Mouse (Mus musculus) right cerebral cortex, postnatal 25 days (tissue): Measurements from ENCODE around the gene Olfml1.

ENCODE experiments used
- DNase-seq: peaks from one replicate; pipeline ENCODE4 v3.0.0; 2022

Olfml1 gene

GRCm38 (mm10) chr7:107595426-107595825 lies 28.2 kb downstream of the Olfml1 start:
- DNase-seq = no peak

GRCm38 (mm10) chr7:107596753-107597152 lies 29.5 kb downstream of the Olfml1 start:
- no peak for DNase-seq

GRCm38 (mm10) chr7:107597956-107598355 lies 30.7 kb downstream of the Olfml1 start:
- DNase-seq = no peak

GRCm38 (mm10) chr7:107600651-107601050 lies 33.4 kb downstream of the Olfml1 start:
- DNase-seq = no peak

DNA sequence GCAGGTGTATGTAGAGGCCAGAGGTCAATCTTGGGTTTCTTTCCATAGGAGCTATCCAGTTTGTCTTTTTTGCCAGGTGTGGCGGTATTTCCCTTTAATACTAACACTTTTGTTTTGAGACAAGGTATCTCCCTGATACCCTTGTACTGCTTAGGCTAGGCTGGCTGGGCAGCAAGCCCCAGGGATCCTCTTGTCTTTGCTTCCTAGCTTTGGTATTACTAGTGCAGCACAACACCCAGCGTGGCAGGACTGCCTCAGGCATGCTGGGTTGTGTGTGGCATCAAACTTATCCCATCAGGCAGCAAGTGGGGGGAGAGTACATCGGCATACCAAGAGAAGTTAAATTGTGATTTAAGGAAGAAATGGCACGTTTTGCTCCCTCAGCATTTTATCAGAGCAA lies 35.3 kb downstream of the Olfml1 start:
- DNase-seq = no peak

GRCm38 (mm10) chr7:107602913-107603312 lies 35.7 kb downstream of the Olfml1 start:
- DNase-seq = no peak

- no peak for DNase-seq
Observed at GRCm38 (mm10) chr7:107607766-107608165, 40.5 kb downstream of the Olfml1 start.

DNA sequence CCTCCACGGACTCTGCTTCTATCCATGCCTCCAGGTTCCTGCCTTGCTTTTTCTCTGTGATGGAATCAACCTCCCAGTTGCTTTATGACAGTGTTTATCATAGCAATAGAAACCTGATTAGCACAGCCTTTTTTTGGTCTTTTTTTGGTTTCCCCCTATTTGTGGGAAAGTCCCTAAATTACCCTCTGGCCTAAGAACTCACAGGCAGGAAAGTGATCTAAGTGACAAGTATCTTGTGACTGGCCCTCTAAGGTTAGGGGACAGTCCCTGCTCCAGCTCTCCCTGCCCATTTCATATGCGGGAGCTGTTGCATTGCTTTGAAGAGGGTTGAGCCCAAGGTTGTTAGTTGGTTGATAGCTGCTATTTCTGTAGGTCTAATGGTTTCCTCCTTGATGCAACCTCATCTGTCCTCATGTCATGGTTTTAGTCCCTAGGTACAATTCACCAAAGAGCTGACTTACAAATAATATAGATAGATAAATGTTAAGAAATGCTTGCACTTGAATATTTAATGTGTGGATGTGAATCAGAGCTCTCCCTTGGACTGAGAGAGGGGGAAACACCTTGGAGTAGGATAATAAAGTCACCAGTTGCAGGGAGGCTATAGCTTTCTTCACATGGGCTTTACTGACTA lies 42.5 kb downstream of the Olfml1 start:
- no peak for DNase-seq

GRCm38 (mm10) chr7:107610880-107611279 lies 43.6 kb downstream of the Olfml1 start:
- no peak for DNase-seq

DNA sequence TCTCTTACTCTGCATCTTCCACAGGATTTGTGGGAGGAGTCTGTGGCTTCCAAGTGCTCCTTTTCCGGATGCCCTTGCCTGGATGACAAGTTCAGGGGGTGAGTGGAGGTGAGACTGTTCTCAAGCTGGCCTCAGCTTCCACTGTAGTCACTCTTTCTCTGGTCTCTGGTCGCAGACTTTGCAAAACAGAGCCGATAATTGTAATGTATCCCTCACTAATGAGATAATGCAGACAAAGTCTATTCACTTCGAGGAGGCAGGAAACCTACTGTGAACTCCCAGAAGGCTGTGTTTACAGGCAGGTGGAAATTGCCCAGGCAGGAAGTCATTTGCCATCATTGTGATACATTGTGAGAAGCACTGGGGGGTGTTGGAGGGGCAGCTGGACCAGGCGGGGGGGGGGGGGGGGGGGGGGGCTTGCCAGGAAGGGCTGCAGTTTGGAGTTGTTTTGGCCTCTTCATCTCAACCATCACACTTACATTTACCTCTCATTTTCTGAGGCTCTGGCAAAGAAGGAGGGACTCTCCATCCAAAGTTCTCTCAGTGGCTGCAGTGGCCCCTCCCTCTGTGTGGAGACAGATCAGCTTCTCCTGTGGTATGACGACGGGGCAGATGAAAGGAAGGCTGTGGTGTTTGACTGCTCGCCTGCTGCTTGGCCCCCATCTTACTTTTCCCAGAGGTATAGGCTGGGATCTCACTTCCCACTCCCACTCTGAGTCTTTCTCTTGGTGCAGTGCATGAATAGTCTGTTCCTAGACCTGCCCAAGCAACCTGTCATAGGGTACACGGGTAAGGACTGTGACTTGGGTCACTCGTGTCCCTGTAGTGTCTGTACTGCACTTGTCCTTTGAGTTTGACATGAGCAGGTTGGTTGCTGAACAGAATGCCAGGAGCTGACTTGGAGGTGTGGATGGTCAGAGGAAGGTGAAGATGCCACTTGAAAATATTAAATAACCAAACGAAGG lies 51.1 kb downstream of the Olfml1 start:
- DNase-seq = no peak

- no peak for DNase-seq
Observed at GRCm38 (mm10) chr7:107619225-107619624, 52.0 kb downstream of the Olfml1 start.

GRCm38 (mm10) chr7:107620137-107620536 lies 52.9 kb downstream of the Olfml1 start:
- no peak for DNase-seq

DNA sequence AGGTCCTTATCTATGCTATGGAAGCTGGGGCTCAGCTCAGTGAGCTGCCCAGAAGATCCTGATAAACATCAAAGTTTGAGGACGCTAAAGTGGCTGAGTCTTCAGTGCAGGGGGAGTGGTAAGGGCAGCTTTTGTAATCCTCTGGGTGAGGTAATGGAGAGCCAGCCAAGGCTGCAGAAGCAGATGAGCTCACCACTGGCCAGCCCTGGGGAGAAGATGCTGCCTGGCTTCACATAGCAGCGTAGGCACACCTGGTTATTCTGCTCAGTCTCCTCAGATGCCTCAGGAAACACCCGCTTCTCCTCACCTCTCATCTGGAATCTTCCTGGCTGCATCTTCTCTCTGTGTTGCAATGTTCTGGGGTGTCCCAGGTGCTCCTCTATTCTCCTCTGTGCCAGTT lies 57.2 kb downstream of the Olfml1 start:
- no peak for DNase-seq

DNA sequence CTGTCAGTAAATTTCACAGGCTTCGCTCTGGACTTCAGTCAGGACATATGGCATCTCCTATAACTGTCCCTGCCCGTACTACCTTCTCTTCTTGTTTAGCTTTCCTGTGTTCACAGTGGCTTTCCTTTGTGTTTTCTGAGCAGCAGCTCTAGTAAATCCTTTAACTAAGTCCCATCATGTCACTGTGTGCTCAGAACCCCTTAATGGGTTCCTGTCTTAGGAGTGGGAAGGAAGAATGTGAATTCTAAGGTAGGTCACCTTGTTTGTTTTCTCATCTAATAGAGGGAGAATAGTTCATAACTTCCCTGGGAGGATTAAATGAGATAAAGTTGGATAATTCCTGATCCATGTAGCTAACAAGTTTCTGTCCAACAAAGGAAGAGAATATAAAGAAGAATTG lies 57.8 kb downstream of the Olfml1 start, which contains the start of gene 5330417H12Rik:
TSS of gene 5330417H12Rik (minus strand) at position 101 of the 400 bp plus-strand sequence.
- DNase-seq = no peak

DNA sequence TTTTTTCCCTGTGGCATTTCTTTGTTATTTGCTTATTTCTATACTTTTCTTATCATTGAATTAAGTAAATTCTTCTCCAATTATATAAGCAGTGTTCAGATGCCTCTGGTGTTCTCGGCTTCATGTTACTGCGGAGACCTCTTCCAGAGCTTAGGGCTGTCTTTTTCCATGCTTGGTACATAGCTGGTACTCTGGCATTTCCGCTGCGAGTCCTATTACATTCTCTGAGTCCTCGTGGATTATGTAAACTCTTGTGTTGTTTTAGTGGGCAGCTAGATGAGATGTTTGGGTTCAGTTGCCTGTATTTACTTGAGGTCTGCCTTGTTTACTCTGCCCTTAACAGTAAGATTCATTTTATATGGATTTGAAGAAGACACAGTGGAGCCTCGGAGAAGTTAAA lies 58.5 kb downstream of the Olfml1 start:
- DNase-seq = no peak

- DNase-seq = no peak
Observed at GRCm38 (mm10) chr7:107628383-107628782, 61.1 kb downstream of the Olfml1 start.

GRCm38 (mm10) chr7:107633201-107633600 lies 66.0 kb downstream of the Olfml1 start:
- no peak for DNase-seq

DNA sequence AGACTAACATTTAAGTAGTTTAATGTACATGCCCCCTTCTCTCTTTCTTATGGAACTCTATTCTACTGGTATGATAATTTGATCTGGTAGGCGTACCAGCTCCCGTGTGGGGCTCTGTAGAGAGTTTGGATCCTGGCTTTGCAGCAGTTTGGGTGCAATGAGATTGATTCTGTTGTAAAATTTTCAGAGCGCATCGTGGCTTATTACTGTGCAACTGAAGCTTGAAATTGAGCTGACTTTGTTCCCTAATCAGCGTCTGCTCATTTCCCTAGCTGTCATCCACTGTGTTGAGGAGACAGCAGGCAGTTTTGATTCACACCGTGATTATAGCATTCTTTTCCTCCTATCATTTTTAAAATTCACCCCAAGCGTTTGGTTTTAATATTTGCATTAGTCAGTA lies 70.2 kb downstream of the Olfml1 start:
- DNase-seq = no peak

DNA sequence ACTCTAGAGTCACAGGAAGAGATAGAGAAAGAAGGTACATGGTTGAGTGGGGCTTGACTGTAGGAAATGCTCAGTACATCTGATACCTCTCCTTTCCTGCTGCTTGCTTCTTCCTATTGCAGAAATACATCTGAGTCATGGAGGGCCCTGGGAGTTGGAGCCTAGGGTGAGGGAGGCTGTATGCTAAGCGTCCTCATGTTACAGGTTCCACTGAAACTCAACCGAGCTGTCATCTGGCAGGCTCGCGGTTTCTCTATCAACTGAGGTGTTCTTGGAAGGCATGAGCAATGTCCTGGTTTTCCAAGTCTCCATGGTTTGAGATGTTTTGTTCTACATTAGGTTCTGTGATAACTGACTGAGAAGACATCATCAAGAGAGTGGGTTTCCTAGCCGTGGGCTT lies 70.8 kb downstream of the Olfml1 start:
- DNase-seq = no peak
